Mouse (Mus musculus) layer of hippocampus, adult 18-20 months (tissue): ENCODE data around the gene Slco1a6. TPM values are rescaled to one million over a fixed set of nuclear protein-coding genes. Genes with fewer than 3 reads are reported as not detected.
"Not testable (repeated sequence)": the region's sequence is repeated elsewhere in the genome, so short reads cannot be mapped to it uniquely, and the experiment has no call there.

ENCODE experiments used
- DNase-seq, 2 experiments: peaks; one replicate each; pipeline ENCODE4 v3.0.0; 2022; ENCODE audit warnings: low spot score in 2 of 2
- long read RNA-seq: library from polyadenylated mRNA; stranded (forward); transcript quantifications from one replicate; pipeline ENCODE4 v2.0.0, GENCODE M21; 2021
- total RNA-seq, 2 experiments: library from RNA; stranded (reverse); gene quantifications; 2 replicates each; pipeline ENCODE4 v1.2.3; 2021

The Slco1a6 gene
- total RNA-seq = not detected
- long read RNA-seq = 0 reads

DNA sequence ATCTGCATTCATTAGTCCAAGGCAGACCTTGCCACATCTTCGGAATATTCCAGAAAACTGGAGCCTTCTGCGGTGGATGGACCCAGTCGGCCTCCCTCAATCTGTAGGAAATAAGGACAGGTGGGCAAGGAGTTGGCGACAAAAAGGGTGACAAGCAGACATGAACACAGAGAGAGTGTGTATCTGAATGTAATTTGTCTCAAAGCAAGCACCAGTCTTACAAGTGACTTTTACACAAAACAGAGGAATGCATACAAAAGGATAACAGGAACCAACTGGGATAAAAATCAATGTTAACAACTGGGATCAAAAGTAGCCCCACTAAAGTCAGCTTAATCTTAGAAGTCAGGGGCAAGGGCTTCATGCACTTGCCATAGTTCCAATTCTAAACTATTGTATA, at the start of gene Slco1a6:
TSS of gene Slco1a6 (minus strand) at position 101 of the 400 bp plus-strand sequence.
- DNase-seq = no peak

DNA sequence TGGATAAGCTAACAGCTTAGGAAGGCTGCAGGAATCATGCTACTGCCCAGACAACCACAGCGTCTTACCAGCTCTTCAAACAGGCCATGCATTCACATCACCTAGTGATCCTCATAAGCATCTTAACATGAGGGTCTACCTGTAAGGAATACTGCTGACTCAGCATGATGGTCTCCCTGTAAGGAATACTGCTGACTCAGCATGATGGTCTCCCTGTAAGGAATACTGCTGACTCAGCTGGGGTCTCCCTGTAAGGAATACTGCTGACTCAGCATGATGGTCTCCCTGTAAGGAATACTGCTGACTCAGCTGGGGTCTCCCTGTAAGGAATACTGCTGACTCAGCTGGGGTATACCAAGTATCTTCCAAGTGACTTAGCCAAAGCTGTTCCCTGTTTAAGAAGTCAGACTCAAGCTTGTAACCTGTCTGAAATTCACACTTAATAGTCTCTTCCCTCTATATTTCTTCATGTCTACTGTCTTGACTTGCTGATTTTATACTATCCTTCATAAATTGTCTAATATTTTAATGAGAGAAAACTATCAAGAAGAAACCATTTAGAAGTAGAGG, 42.5 kb upstream of the Slco1a6 start:
- DNase-seq = not testable (repeated sequence)

DNA sequence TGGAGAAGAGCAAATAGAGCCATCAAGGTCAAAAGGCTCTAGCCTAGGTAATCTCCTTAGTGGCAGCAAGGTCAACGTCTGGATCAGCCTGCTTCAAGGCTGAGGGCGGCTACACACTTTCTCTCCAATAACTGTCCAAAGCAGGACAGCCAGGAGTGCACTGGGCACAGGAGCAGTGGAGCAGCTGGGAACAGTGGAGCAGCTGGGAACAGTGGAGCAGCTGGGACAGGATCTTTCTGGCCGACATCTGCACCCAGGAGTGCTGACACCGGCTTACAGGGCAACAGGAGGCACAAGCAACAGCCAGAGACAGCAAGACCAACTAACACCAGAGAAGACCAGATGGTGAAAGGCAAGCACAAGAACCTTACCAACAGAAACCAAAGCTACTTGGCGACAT, 36.7 kb upstream of the Slco1a6 start:
- DNase-seq = no peak

DNA sequence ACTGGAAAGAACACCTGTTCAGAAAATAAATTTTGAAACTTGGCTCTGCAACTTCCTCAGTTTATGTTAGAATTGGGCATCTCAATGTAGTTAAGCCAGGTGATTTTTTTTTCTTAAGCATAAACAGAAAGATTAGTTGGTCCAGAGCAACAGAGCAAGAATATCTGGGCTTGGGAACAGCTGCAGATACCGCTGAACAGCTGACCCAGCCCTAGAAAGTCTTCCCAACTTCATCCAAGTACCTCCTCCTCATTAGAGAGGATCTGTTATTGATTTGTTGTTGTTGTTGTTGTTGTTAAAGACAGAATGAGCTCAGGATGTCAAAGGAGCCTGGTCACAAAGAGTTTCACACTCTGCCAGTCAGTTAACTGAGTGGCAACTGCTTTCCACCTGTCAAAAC, 31.1 kb upstream of the Slco1a6 start:
- DNase-seq = no peak

DNA sequence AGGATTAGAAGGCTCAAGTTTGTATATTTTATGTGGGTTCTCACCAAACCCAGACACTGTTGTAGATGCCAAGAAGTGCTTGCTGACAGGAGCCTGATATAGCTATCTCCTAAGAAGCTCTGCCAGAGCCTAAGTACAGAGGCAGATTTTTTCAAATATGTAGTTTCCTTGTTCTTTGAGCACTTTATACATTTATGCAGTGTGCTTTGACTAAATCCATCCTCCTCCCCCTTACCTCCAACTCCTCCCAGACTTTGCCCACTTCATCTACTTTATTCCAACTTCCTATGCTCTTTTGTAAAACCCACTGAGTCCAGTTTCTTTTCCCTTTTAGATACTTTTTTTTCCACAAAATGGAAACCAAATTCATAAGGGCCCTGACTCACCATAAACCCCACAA, 11.8 kb upstream of the Slco1a6 start:
- DNase-seq = no peak

DNA sequence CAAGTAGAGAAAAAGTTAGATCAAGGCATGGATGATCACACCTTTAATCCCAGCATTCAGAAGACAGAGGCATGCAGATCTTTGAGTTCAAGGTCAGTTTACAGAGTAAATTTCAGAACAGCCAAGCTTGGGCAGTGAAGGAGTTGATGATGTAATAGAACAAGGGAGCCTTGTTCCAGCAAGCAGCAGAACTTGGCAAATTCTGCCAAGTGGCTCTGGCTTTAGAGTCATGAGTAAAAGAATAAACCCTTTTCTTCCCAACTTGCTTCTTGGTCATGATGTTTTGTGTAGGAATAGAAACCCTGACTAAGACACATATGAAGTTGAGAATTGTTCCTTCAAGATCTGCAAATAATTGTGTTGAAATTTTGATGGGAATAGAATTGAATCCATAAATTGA, 3.5 kb upstream of the Slco1a6 start:
- DNase-seq = no peak

DNA sequence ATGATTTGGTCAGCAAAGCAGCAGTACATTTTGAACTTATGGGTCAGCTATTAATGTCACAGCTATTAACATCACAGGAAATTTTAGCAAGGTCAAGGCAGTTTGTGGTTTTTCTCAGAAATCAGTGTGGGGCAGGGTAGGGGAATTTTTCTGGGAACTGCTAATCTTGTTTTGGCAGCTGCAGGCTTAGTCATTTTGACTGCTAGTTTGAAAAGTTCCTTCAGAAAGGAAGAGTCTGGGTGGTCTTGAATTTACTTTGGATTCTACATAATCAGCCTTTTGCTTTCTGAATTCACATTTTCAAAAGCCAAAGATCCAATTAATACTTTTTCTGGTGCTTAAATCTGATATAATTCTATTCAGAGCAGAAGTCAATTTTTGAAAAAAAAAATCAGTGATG, 1.4 kb upstream of the Slco1a6 start:
- DNase-seq = no peak

DNA sequence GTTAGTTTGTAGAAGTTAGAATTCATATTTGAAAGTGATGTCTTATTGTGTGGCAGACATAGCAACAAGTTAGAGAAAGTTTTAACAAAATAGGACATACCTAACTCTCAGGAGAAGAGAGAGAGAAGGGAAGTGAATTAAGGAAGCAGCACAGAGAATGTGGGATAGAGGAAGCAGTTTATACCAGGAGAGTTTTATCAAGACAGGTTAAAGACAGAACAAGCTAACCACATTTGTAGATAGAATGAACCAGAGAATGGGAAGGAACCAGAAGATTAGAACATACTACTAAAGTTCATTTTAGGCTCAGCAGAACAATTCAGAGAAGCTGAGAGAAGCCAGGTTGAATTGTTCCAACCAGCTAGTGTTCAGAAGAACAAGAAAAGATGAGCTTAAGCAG, 7.8 kb downstream of the Slco1a6 start:
- DNase-seq = no peak

DNA sequence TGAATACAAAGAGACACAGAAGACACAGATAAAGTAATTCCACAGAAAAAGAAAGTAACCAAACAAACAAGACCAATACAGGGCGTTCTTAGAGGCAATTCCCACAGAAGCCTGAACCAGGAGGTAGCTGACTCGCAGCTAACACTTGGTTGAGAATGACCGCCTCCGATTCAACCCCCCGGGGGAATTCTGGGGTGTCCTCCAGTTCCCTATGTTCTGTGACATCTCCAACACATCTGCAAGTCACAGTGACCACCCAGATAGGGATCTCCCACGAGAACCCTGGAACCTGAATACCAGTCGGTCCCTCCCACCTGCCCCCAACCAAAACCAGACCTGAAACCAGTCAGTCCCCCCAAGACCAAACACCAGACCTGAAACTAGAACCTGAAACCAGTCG, 14.1 kb downstream of the Slco1a6 start:
- DNase-seq = no peak

DNA sequence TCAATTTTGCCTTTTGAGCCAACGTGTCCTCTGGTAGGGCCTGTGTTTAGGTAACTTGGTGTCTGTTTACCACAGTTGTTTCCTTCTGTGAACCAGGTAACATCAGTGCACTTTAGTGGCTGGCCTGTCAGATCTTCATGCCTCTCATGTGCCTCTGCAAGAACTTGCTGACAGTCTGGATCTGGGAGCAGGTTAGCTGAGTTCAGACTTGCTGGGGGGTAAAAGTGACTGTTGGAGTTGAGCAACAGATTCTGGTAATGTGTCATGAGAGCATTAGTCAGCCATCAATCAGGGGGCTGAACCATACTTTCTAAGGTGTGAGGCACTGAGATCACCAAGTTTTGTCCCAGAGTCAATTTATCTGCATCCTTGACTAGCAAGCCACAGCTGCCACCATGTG, 16.4 kb downstream of the Slco1a6 start:
- no peak for DNase-seq

DNA sequence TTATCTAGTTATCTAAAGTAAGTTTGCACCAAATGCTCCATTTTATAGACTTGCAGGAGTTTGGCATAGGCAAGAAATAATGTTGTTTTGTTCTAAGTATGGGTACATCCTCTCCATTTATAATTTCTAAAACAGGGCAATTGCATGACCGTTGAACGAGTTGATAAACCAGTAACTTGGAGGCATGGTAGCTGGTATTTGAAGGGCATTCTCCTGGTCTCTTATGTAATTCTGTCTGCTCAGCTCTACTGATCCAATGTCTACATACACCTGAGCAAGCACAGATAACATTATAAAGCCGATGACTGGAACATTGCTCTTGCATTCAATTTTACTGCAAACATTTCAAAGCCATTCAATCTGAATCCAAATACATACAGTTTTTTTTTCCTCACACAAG, 20.9 kb downstream of the Slco1a6 start:
- DNase-seq = no peak

DNA sequence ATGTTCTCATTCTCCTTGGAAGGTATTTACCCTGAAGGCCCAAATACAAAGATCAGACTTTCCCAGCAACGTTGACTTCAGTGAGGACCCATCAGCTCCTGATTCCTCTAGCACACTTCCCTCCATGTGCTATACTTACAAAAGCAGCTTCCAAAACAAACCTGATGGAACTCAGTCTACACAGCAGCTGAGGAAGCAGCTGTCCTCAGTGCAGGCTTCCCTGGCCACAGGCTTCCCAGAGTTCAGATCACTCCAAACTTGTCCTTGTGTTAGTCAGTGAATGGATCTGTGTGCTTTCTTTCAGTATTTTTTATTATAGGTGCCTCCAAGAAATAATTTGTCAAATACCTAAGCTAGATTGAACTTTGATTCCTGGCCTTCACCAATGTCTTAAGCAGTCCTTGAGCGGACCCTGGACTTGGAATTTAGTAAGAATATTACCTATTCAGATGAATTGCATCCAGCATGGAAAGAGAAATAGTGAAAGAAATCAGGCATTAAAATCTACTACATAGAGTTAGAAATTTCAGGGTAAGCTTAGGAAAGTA, 22.4 kb downstream of the Slco1a6 start:
- DNase-seq = no peak

DNA sequence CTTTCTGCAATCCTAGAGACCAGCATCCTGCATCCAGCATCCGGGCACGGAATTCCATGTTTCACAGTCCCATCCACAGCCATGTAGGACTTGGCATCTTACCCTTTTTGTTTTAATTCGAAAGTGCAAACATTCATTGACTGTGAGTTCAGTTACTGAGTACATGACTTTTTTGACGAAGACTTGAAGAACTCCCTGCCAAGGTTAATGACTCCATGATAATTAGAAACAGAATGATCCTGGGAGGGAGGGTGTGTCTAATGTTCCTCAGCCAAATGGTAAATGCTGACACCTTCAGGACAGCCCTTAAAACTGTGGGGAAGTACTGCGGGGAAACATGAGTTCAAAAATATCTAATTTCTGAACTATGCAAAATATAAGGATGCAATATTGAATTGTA, 44.9 kb downstream of the Slco1a6 start:
- DNase-seq = no peak

DNA sequence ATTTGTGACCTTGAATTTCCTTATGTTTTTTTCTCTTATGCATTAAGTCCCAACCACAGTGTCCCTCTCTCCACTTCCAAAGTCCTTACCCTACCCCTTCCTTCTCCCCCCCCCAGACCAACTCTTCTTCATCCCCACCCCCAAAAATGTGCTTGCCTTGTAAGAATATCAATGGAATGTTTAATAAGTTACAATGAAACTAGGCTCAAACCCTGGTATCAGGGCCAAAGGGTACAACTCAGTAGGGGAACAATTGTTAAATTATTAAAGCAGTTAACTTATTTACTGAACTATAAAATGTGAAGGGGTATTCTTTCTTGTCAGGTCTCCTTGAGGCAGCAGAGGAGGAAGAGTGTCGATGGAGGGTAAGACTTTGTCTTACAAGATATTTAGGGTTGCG, 47.1 kb downstream of the Slco1a6 start:
- no peak for DNase-seq

DNA sequence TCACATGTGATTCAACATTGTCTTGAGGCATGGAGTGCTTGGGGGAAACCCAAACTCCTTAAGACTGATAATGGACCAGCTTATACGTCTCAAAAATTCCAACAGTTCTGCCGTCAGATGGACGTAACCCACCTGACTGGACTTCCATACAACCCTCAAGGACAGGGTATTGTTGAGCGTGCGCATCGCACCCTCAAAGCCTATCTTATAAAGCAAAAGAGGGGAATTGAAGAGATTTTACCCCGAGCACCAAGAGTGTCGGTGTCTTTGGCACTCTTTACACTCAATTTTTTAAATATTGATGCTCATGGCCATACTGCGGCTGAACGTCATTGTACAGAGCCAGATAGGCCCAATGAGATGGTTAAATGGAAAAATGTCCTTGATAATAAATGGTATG, 54.2 kb downstream of the Slco1a6 start:
- DNase-seq = peak; percentile 7 to 28

DNA sequence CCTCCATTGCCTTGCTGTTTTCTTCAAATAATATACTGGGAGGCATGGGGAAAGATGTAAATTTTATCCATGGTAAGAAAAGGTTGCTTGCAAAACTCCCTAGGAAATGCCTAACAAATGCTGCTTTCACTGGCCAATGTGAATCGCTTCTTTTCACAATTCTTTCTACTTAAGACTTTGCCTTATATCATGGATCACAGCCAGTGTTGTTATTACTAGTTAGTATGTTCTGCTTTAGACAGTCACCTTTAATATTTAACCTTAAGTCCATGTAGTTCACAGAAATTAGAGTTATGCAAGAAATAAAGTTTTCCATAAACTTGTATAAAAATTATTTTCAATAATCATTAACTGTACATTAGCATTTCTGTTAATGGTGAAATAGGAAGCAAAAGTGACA, 60.0 kb downstream of the Slco1a6 start:
- no peak for DNase-seq

DNA sequence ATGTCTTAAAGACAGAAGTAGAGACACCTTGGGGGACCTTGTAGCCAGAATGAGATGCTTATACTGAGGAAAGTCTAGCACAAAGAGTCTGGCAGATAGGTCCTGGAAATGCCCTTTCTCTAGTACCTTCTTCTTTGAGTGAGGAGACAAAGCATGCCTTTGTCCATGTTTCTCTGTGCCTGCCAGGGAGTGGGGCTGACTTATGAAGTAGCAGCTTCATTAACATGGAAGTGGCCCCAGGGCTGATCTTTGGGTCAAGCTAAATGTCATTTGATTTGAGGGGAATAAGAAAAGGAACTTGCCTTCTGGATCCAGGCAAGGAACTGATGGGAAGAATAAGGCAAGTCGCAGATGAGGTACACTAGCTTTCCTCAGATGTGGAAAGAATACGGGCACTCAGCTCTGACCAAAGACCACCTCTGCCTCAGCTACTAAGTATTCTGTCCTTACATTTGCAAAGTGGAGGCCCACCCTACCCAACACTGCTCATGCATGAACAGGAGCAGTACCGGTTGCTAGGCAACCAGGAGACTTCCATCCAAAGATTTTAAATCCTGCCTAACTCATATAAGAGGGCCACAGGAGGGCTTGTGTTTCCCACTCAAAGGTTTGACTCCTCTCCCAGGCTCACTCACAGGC, 96.5 kb downstream of the Slco1a6 start:
- no peak for DNase-seq

DNA sequence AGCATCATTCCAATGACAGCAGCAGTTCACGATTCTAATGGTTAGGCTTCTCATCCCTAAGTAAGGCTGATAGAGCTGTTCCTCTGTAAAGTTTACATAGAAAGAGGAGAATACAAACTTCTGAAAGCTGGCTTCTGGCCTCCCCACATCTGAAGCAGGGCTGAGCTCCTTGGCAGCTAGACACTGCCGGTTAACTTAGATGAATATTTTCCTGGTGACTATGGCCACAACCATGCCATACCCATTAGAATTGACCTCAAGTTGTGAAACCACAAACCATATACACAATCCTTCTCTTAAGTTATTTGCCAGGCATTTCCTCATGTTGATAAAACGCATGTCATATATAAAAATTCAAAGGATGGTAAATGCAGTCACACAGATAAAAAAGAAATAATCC, 117.2 kb downstream of the Slco1a6 start:
- no peak for DNase-seq

DNA sequence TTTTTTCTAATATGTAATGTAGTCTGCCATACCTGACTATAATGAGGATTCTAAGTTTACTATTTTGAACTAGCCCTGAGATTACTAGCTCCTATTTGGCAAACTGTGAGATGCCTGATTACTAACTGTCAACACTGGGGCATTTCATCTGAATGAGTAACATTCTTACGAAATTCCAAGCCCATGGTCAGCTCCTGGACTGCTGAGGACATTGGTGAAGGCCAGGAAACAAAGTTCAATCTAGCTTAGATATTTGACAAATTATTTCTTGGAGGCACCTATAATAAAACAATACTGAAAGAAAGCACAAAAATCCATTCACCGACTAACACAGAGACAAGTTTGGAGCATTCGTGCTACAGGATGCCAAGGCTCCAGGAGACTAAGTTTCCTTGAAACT, 150.0 kb downstream of the Slco1a6 start:
- DNase-seq = not testable (repeated sequence)

DNA sequence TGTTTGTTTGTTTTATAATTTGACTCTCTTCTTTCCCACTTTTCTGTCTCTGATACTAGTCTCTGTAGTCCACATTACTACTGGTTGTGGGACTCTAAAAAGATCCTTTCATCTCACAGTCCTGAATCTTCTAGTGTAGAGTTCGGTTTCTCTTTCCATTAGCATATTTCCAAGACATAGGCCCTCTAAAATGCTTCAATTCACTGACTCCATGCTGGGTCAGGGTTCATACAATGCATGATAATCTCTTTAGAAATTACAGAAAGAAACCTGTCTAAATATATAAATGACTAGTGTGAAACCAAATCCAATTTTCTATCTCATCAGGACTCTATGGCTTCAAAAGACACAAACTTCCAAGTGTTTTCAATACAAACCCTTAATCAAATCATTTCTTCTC, 160.6 kb downstream of the Slco1a6 start:
- no peak for DNase-seq

DNA sequence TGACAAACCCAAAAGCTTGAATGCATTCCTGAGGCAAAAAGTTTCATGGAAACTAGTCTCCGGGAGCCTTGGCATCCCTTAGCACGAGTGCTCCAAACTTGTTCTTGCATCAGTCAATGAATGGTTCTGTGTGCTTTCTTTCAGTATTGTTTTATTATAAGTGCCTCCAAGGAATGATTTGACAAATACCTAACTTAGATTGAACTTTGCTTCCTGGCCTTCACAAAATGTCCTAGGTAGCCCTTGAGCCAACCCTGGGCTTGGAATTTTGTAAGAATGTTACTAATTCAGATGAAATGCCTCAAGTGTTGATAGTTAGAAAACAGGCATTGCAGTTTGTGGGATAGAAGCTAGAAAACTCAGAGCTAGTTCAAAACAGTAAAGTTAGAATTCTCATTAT, 162.6 kb downstream of the Slco1a6 start:
- no peak for DNase-seq

DNA sequence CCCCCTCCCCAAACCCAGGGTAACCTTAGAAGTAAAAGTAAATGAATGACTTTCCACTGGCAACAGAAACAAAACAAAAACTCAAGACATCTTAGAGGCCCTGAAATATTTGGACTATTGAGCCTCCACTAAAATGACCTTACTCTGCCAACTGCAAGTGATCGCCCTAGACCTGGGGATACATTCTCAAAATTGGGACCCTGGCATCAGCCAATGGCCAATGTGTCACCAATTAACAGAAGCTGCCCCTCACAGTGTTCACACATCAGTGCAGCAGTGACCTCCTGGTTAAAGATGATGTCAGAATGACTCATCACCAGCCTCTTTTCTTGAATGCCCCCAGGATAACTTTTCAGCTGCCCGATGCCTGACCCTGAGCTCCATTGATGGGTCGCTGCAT, 166.4 kb downstream of the Slco1a6 start:
- DNase-seq = no peak
